Mouse (Mus musculus): Measurements from ENCODE around the gene Gabrp. TPM values are rescaled to one million over a fixed set of nuclear protein-coding genes. Genes with fewer than 3 reads are reported as not detected.
A peak's percentile ranks its signal among the peaks of the same experiment; 100 is the strongest.

Gene Gabrp
- polyA plus RNA-seq, 1 experiment from 2014 or later = 1.5 TPM

- Histone ChIP-seq H3K4me3 (ENCODE audit: low read depth, low read length) (no peak overlapping the region), H3K27ac (ENCODE audit: low read depth, low read length) (no peak overlapping the region), H3K4me1 (replicated peaks; ENCODE audit: control insufficient read depth, insufficient read depth, low read length) (no peaks in the 10 kb centered on the region), H3K9ac (ENCODE audit: low read depth, low read length) (no peak overlapping the region), H3K9me3 (ENCODE audit: control insufficient read depth, low read length) (no peaks in the 10 kb centered on the region), H3K27me3 (replicated peaks; ENCODE audit: control insufficient read depth, insufficient read depth, low read length) (no peaks in the 10 kb centered on the region), H3K4me2 (no peak overlapping the region), H3K36me3 (ENCODE audit: control insufficient read depth, insufficient read depth, low read length) (no peaks in the 10 kb centered on the region)
- ATAC-seq (replicated peaks; ENCODE audit: low FRiP score) (no peak), DNase-seq (ENCODE audit: low spot score) (no peak)
- 55% methylated on average over 11 of the region's 11 CpGs for WGBS
Observed at GRCm38 (mm10) chr11:33544121-33544520, 34.6 kb downstream of the Gabrp start.

- H3K4me1 ChIP-seq (replicated peaks; ENCODE audit: control insufficient read depth, insufficient read depth, low read length) = no peaks in the 10 kb centered on the region
- WGBS = 75% methylated on average over 5 of the region's 5 CpGs
- H3K4me3 ChIP-seq (ENCODE audit: low read depth, low read length) = no peak overlapping the region
- DNase-seq (ENCODE audit: low spot score) = no peak
- H3K27ac ChIP-seq (ENCODE audit: low read depth, low read length) = no peak overlapping the region
- H3K36me3 ChIP-seq (ENCODE audit: control insufficient read depth, insufficient read depth, low read length) = no peaks in the 10 kb centered on the region
- ATAC-seq (replicated peaks; ENCODE audit: low FRiP score) = no peak
- H3K9me3 ChIP-seq (ENCODE audit: control insufficient read depth, low read length) = no peaks in the 10 kb centered on the region
- no peaks in the 10 kb centered on the region for H3K27me3 ChIP-seq (replicated peaks; ENCODE audit: control insufficient read depth, insufficient read depth, low read length)
- no peak overlapping the region for H3K9ac ChIP-seq (ENCODE audit: low read depth, low read length)
- no peak overlapping the region for H3K4me2 ChIP-seq
Observed at GRCm38 (mm10) chr11:33537390-33538125, 41.2 kb downstream of the Gabrp start.

GRCm38 (mm10) chr11:33536636-33537035 lies 42.1 kb downstream of the Gabrp start:
- ATAC-seq (replicated peaks; ENCODE audit: low FRiP score) = no peak
- WGBS = 85% methylated on average over 3 of the region's 3 CpGs

GRCm38 (mm10) chr11:33534541-33534940 lies 44.2 kb downstream of the Gabrp start:
- Histone ChIP-seq H3K9me3 (ENCODE audit: control insufficient read depth, low read length) (no peaks in the 10 kb centered on the region), H3K4me2 (no peak overlapping the region), H3K4me3 (ENCODE audit: low read depth, low read length) (no peak overlapping the region), H3K9ac (ENCODE audit: low read depth, low read length) (no peak overlapping the region), H3K36me3 (ENCODE audit: control insufficient read depth, insufficient read depth, low read length) (no peaks in the 10 kb centered on the region), H3K4me1 (replicated peaks; ENCODE audit: control insufficient read depth, insufficient read depth, low read length) (no peaks in the 10 kb centered on the region), H3K27ac (ENCODE audit: low read depth, low read length) (no peak overlapping the region), H3K27me3 (replicated peaks; ENCODE audit: control insufficient read depth, insufficient read depth, low read length) (no peaks in the 10 kb centered on the region)
- DNase-seq (ENCODE audit: low spot score) = no peak
- 72% methylated on average over 4 of the region's 4 CpGs for WGBS
- ATAC-seq (replicated peaks; ENCODE audit: low FRiP score) = no peak

More at GRCm38 (mm10) chr11:33536636-33537035, 42.1 kb downstream of the Gabrp start:
- H3K36me3 ChIP-seq (ENCODE audit: control insufficient read depth, insufficient read depth, low read length) = no peaks in the 10 kb centered on the region
- no peak overlapping the region for H3K4me3 ChIP-seq (ENCODE audit: low read depth, low read length)
- no peaks in the 10 kb centered on the region for H3K4me1 ChIP-seq (replicated peaks; ENCODE audit: control insufficient read depth, insufficient read depth, low read length)
- H3K27ac ChIP-seq (ENCODE audit: low read depth, low read length) = no peak overlapping the region
- no peaks in the 10 kb centered on the region for H3K27me3 ChIP-seq (replicated peaks; ENCODE audit: control insufficient read depth, insufficient read depth, low read length)
- no peak overlapping the region for H3K4me2 ChIP-seq
- H3K9me3 ChIP-seq (ENCODE audit: control insufficient read depth, low read length) = no peaks in the 10 kb centered on the region
- no peak overlapping the region for H3K9ac ChIP-seq (ENCODE audit: low read depth, low read length)
- no peak for DNase-seq (ENCODE audit: low spot score)

GRCm38 (mm10) chr11:33533577-33533976 lies 45.2 kb downstream of the Gabrp start:
- Histone ChIP-seq H3K4me1 (replicated peaks; ENCODE audit: control insufficient read depth, insufficient read depth, low read length) (no peaks in the 10 kb centered on the region), H3K36me3 (ENCODE audit: control insufficient read depth, insufficient read depth, low read length) (no peaks in the 10 kb centered on the region), H3K27me3 (replicated peaks; ENCODE audit: control insufficient read depth, insufficient read depth, low read length) (no peaks in the 10 kb centered on the region), H3K4me3 (ENCODE audit: low read depth, low read length) (no peak overlapping the region), H3K27ac (ENCODE audit: low read depth, low read length) (no peak overlapping the region), H3K9ac (ENCODE audit: low read depth, low read length) (no peak overlapping the region), H3K9me3 (ENCODE audit: control insufficient read depth, low read length) (no peaks in the 10 kb centered on the region), H3K4me2 (no peak overlapping the region)
- DNase-seq (ENCODE audit: low spot score) (no peak), ATAC-seq (replicated peaks; ENCODE audit: low FRiP score) (no peak)
- 56% methylated on average over 3 of the region's 3 CpGs for WGBS

GRCm38 (mm10) chr11:33529576-33529975 lies 49.2 kb downstream of the Gabrp start:
- no peak overlapping the region for H3K4me3 ChIP-seq (ENCODE audit: low read depth, low read length)
- DNase-seq (ENCODE audit: low spot score) = no peak
- ATAC-seq (replicated peaks; ENCODE audit: low FRiP score) = no peak
- no peak overlapping the region for H3K27ac ChIP-seq (ENCODE audit: low read depth, low read length)
- H3K36me3 ChIP-seq (ENCODE audit: control insufficient read depth, insufficient read depth, low read length) = no peaks in the 10 kb centered on the region
- H3K4me2 ChIP-seq = no peak overlapping the region
- no peaks in the 10 kb centered on the region for H3K4me1 ChIP-seq (replicated peaks; ENCODE audit: control insufficient read depth, insufficient read depth, low read length)
- 32% methylated on average over 2 of the region's 2 CpGs for WGBS
- no peaks in the 10 kb centered on the region for H3K27me3 ChIP-seq (replicated peaks; ENCODE audit: control insufficient read depth, insufficient read depth, low read length)
- no peaks in the 10 kb centered on the region for H3K9me3 ChIP-seq (ENCODE audit: control insufficient read depth, low read length)
- no peak overlapping the region for H3K9ac ChIP-seq (ENCODE audit: low read depth, low read length)

- Histone ChIP-seq H3K27ac (ENCODE audit: low read depth, low read length) (peak within 1 kb of the TSS; percentile 68), H3K4me1 (replicated peaks; ENCODE audit: control insufficient read depth, insufficient read depth, low read length) (no peaks in the 10 kb centered on the region), H3K36me3 (ENCODE audit: control insufficient read depth, insufficient read depth, low read length) (no peaks in the 10 kb centered on the region), H3K9ac (ENCODE audit: low read depth, low read length) (peak within 1 kb of the TSS; percentile 93), H3K4me2 (peak within 1 kb of the TSS; percentile 83), H3K4me3 (ENCODE audit: low read depth, low read length) (peak within 1 kb of the TSS; percentile 92), H3K27me3 (replicated peaks; ENCODE audit: control insufficient read depth, insufficient read depth, low read length) (no peaks in the 10 kb centered on the region), H3K9me3 (ENCODE audit: control insufficient read depth, low read length) (no peaks in the 10 kb centered on the region)
- WGBS = 1% methylated on average over 70 of the region's 72 CpGs
- peak; percentile 80 for DNase-seq (ENCODE audit: low spot score)
- ATAC-seq (replicated peaks; ENCODE audit: low FRiP score) = peak; percentile 84
Observed at GRCm38 (mm10) chr11:33513376-33513991, 65.3 kb downstream of the Gabrp start, which contains the start of gene Ranbp17. Ranbp17 (minus strand) TSS chr11:33513746.

- Histone ChIP-seq H3K27ac (ENCODE audit: low read depth, low read length) (peak overlapping the region; percentile 68; the same call in 1 of the 2 replicates), H3K9me3 (ENCODE audit: control insufficient read depth, low read length) (no peaks in the 10 kb centered on the region), H3K4me3 (ENCODE audit: low read depth, low read length) (peak overlapping the region; percentile 92), H3K9ac (ENCODE audit: low read depth, low read length) (peak overlapping the region; percentile 93), H3K4me2 (peak overlapping the region; percentile 83), H3K27me3 (replicated peaks; ENCODE audit: control insufficient read depth, insufficient read depth, low read length) (no peaks in the 10 kb centered on the region), H3K36me3 (ENCODE audit: control insufficient read depth, insufficient read depth, low read length) (no peaks in the 10 kb centered on the region), H3K4me1 (replicated peaks; ENCODE audit: control insufficient read depth, insufficient read depth, low read length) (no peaks in the 10 kb centered on the region)
- DNase-seq (ENCODE audit: low spot score) = no peak
- peak; percentile 91 for ATAC-seq (replicated peaks; ENCODE audit: low FRiP score)
- under 1% methylated on average over 43 of the region's 43 CpGs for WGBS
Observed at GRCm38 (mm10) chr11:33512854-33513375, 65.8 kb downstream of the Gabrp start.
